Mouse (Mus musculus) monocyte, adult 2 months (primary cell): ENCODE results near the gene Mroh2a.

Source experiments
- DNase-seq, 2 experiments: peaks; one replicate each; pipeline ENCODE4 v3.0.0; 2022; ENCODE audit warnings: low spot score in 2 of 2, low read depth in 1 of 2

The Mroh2a gene

GRCm38 (mm10) chr1:88289152-88289551, 62.4 kb downstream of the Mroh2a start:
- no peak for DNase-seq

DNA sequence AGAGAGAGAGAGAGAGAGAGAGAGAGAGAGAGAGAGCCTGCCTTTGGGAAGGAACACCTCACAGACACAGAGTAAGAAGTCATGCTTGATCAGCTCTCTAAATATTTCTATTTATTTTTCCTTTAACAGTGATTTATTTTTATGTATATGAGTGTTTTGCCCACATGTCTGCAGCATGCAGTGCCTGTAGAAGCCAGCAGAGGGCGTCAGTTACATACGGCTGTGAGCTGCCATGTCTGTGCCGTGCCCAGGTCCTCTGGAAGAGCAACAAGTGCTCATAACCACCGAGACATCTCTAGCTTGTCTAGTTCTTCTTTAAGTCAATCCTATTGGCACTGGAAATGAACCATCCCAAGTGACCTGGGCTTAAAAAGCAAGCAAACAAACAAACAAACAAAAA, 63.1 kb downstream of the Mroh2a start:
- peak in 1 of 2 experiments; percentile 41 for DNase-seq

- no peak for DNase-seq
Observed at GRCm38 (mm10) chr1:88290511-88290910, 63.7 kb downstream of the Mroh2a start.

DNA sequence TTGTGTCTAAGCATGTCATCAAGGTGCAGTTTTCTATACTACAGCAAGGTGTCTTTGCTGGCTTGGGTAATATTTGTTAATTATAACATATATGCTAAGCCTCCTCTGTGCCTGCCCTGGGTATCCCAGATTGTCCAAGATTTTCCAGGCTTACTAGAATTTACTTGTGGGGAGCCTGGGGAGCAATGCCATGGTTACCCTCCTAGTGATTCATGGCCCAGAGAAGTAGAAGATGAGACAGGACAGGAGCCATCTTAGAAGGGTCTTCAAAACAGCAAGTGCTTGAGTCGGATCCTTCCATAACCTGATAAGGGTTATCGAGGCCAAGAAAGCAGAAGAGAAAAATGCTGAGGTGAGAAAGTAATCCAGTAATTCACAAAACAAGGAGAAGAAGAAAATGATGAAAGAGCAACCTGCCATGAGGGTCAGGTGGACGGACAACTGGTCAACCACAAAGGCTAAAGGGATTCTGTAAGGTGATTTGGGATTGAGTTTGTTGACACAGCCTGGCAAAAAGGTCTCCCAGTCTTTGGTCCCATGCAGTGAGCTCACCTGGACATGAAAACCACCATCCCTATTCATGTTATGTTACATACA, 64.7 kb downstream of the Mroh2a start:
- DNase-seq = no peak

DNA sequence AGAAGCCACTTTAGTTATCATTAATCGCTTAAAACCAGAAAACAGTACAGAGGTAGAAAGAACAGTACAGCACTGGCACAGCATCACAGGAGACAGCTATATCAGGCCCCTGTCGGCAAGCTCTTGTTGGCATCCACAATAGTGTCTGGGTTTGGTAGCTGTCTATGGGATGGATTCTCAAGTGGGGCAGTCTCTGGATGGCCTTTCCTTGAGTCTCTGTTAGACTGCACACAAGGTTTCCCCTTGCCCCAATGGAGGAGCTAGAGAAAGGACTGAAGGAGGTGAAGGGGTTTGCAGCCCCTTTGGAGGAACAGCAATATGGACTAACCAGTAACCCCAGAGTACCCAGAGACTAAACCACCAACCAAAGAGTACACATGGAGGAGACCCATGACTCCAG, 65.3 kb downstream of the Mroh2a start:
- DNase-seq = no peak

- no peak for DNase-seq
Observed at GRCm38 (mm10) chr1:88294650-88295049, 67.9 kb downstream of the Mroh2a start.

GRCm38 (mm10) chr1:88296171-88296920, 69.6 kb downstream of the Mroh2a start:
- DNase-seq = no peak

DNA sequence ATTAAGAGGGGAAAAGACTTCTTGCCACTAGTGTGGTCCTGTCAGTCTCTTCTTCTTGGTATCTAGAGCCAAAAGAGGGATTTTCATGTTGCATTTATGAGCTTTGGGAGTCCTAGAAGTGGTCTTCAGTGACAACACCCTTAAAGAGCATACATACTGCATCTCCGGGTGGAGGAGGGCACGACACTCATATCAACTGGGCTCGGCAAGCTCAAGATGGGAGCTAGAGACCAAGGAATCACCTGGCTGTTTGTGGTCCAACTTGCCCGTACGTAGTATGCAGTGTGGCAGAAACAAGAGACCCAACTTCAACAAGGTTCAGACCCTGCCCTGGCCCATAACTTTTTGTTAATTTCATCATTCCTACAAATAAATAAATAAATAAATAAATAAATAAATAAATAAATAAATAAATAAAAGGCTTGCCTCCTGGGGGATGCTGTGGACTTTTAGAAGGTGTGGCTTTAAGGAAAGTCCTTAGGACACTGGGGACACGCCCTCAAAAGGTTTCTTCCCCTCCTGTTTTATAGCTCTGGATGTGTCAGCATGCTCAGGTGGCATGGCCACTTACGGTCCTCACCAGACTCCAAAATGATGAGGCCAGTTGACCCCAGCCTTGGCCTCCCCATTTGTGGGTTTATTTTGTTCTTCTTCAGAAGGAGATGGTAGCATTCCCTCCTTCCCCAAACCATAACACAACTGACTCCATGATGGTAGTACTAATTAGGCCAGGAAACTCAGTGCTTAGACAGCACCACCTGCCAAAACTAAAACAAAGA, 70.9 kb downstream of the Mroh2a start:
- DNase-seq = no peak

DNA sequence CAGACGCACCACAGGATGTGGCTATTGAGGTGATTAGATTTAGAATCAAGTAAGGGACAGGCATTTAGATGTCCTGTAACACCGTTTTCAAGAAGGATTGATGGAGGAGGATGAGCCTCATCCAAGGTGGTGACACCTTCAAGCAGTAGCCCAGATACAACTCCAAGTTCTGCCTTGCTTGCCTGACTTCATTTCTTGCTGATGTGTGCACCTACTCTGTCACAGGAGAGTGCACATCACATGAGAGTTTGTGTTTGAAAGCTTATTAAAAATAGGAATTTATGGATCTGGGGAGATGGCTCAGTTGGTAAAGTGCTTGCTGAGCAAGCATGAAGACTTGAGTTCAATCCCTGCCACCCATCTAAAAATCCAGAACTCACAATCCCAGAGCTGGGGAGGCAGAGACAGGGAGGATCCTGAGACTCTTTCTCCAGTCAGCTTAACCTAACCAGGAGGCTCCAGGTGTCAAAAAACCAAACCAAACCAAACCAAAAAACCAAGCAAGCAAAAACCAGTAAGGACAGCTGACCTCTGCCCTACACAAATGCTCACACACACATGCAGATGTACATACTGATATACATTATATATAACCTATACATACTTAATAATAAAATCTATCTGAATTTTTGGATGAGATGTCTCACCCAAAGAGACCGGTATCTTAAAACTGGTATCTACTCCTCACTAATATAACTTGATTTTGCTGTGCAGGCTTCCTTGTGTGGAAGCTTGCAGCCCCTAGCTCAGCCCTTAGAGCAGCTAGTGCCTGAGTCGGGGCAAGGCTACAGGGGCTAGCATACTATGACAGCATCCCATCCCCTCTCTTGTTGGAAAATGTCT, 72.1 kb downstream of the Mroh2a start:
- no peak for DNase-seq

GRCm38 (mm10) chr1:88299529-88299945, 72.8 kb downstream of the Mroh2a start:
- no peak for DNase-seq

- no peak for DNase-seq
Observed at GRCm38 (mm10) chr1:88300301-88301050, 73.7 kb downstream of the Mroh2a start.

DNA sequence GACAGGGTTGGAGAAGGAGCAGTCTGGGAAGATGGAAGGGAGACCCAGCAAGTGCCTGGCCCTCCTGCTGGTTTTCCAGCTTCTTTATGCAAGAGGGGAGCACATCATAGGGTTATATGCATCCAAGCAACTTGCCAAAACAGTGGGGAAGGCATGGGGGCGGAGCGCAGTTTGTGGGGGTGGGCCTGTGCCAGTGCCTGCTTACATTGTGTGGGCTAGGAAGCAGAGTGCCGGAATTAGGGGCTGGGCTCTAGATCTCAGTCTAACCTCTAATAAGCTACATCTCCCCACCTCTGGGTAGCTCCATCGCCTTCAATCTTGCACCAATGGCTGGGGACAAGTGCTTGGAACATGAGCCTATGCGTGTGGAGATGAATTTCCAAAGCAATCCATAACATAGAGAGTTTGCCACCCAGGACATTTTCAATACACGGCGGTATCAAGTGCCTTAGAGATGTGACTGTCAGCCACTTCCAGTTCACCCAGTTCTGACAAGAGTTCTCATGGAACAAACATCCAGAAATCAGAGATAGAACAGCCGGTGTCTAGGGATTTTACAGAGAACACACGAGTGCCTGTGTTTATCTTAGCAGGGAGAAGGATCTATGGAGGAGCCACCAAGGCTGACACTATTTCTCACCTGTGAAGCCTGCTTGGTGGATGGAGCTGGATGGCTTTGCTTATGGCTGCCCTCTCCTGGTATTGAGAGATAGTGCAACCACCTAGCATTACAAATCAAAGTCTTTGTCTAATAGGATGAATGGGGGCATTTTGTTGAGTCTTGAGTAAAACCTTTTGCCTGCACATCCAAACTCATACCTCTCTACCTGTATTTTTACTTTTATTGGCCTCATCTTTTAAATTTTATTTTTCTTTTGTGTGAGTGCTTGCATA, 74.6 kb downstream of the Mroh2a start:
- DNase-seq = no peak

- no peak for DNase-seq
Observed at GRCm38 (mm10) chr1:88302057-88302740, 75.4 kb downstream of the Mroh2a start.

DNA sequence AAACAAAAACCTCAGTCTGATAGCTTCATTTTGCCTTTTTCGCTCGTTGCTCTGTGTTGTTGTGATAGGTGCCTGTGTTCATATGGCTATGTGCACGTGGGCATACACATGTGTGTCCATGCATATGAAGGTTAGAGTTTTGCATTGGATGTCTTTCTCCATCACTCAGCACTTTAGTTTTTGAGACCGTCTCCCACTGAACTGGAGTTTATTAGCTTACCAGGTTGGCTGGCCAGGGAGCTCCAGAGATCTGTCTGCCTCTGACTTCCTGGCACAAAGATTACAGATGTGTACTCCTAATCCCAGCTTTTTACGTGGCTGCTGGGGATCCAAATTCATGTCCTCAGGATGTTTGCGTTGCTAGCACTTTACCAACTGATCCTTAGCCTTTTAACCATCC, 77.0 kb downstream of the Mroh2a start:
- no peak for DNase-seq

DNA sequence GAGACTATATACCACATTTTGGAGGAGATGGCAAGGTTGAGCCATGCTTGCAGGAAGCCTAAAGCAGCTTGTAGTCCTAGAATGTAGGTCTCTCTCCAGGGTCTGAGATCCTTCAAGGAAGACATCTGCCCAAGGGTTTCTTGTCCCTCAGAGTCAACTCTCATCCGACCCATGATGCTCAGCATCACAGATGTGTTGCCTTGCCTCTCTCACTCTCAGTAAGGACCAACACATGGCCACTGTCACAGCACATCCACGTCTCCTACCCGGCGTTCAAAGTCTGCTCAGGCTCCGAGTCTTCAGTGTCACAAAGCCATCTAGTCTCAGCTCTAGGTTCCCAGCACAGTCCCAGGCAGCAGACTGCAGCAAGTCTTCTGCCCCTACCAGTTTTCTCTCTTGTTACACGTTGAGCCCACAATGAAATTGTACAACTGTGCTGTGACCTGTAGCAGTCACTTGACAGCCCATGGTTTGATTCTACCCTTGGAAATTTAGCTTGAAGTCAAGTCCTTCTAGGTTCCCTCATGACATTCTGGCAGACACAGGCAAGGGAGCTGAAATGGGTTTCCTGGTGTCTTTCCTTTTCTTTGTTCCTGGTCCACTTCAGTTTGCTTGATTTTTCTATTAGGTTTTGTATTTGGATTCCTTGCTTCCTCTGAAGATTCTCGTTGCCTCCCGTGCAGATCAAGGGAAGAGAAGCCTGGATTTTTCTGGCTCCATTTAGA, 77.6 kb downstream of the Mroh2a start:
- no peak for DNase-seq

GRCm38 (mm10) chr1:88305018-88305795, 78.4 kb downstream of the Mroh2a start:
- no peak for DNase-seq

DNA sequence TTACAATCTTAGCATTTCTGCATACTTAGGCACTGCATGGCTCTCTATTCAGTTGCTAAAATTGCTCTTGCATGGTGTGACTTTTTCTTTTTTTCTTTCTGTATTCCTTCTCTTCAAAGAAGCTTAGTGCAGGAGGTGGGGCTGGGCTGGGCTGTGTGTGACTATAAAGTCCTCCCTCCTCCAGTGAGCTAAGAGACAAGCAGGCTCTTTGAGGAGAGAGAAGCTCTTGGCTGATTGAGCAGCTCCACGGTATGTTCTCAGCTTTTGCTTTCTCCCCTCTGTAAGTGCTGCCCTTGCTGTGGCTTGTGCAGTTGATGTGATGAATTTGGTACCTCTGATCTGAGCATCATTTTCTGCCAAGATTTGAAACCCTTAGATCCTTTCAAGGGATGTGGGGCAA, 79.8 kb downstream of the Mroh2a start:
- DNase-seq = no peak

GRCm38 (mm10) chr1:88307180-88307579, 80.4 kb downstream of the Mroh2a start:
- no peak for DNase-seq
